Mouse (Mus musculus) pancreas, adult 10 weeks (tissue): ENCODE results near the gene Gm10358. TPM values are rescaled to one million over a fixed set of nuclear protein-coding genes. Genes with fewer than 3 reads are reported as not detected.

Source experiments
- polyA plus RNA-seq: library from polyadenylated mRNA; stranded (reverse); fragments of 350-450 nt; fragmentation: Illumina TruSeq; extraction: RNeasy Lipid Tissue Mini Kit (QIAGEN cat#74804); gene quantifications from one replicate; pipeline ENCODE4 v1.2.3, GENCODE M21; 2015; ENCODE audit warnings: low read depth, low replicate concordance; ENCODE audit not compliant: insufficient read depth

Gene Gm10358
- not detected for polyA plus RNA-seq

DNA sequence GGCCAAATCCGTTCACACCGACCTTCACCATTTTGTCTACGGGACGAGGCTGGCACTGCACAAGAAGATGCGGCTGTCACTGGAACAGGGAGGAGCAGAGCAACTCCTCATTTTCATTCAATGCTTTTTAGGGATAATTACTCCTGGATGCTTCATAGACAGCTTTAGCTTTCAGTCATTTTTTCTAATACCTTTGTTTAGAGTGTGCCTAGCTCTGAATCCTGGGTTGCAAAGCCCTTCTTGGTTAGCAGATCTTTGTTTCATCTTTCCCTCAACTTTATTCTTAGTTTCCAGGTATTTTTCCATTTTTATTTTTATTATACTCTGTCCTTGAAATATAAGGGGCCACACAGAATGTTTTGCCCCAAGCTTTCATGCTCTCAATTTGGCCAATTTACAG is at the start of gene Gm10358:
Gene Gm10358 (minus strand): TSS at position 101 of the 400 bp plus-strand sequence.

DNA sequence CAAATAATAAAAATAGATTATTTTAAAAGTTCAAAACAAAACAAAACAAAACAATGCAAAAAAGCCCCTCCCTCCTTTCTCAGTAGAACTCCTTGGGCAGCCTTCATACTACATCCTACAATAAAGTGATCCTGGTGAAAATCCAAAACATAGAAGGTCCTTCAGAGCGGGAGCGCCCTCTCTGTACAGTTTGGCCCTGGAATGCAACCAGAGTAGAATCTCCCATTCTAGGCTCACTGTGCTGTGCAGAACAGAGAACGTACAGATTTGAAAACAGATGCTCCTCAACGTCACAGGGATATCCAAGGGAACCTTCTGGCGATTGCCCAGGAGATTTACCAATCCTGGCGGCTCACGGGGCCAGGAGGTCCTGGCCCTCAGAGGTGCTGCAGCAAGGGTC is 42.0 kb upstream of the Gm10358 start, which contains the start of gene Iqcm:
Gene Iqcm (plus strand): TSS at position 301 of the 400 bp plus-strand sequence.

Other genes with a start within 250 kb of the Gm10358 start
- gene Rasd2, start 192.6 kb downstream of the Gm10358 start, polyA plus RNA-seq, result 0.57 TPM
- gene Iqcm, start 42.1 kb upstream of the Gm10358 start, polyA plus RNA-seq, result not detected